Mouse (Mus musculus): ENCODE measurements around the gene Hist1h3b. TPM values are rescaled to one million over a fixed set of nuclear protein-coding genes. Genes with fewer than 3 reads are reported as not detected.
"Not testable (repeated sequence)": the region's sequence is repeated elsewhere in the genome, so short reads cannot be mapped to it uniquely, and the experiment has no call there.

Hist1h3b gene
- 2.7 and 3.7 TPM in 2 replicates for polyA plus RNA-seq (2014; fragmentation: Nextera tagmentation; extraction: Ambion mirVana)

GRCm38 (mm10) chr13:23752067-23752741 is at the start of gene Hist1h3b:
Hist1h3b (plus strand) TSS chr13:23752267.
- Histone ChIP-seq H3K27ac (ENCODE audit: low read depth, low read length) (peak within 1 kb of the TSS; percentile 95), H3K4me2 (peak within 1 kb of the TSS; percentile 66), H3K4me3 (ENCODE audit: low read depth, low read length) (peak within 1 kb of the TSS; percentile 43), H3K9ac (ENCODE audit: low read depth, low read length) (peak within 1 kb of the TSS; percentile 75)
- WGBS (ENCODE audit: insufficient replicate concordance) = 0% methylated on average over 17 of the region's 47 CpGs
- H3K27me3 ChIP-seq (ENCODE audit: control insufficient read depth, insufficient read depth, low read length); H3K36me3 ChIP-seq (ENCODE audit: control insufficient read depth, insufficient read depth, low read length); H3K4me1 ChIP-seq (ENCODE audit: control insufficient read depth, insufficient read depth, low read length); H3K9me3 ChIP-seq (replicated peaks; ENCODE audit: control insufficient read depth, low read length): not testable (repeated sequence)
- ATAC-seq (replicated peaks; ENCODE audit: insufficient number of reproducible peaks, low FRiP score, low TSS enrichment) = peak; percentile 83

GRCm38 (mm10) chr13:23702801-23703200 is 49.3 kb upstream of the Hist1h3b start:
- 68% methylated on average over 2 of the region's 2 CpGs for WGBS (ENCODE audit: insufficient replicate concordance)
- not testable (repeated sequence) for ATAC-seq (replicated peaks; ENCODE audit: insufficient number of reproducible peaks, low FRiP score, low TSS enrichment); H3K9ac ChIP-seq (ENCODE audit: low read depth, low read length)

GRCm38 (mm10) chr13:23705751-23706356 is 46.2 kb upstream of the Hist1h3b start:
- Histone ChIP-seq H3K27ac (ENCODE audit: low read depth, low read length) (no peak overlapping the region), H3K36me3 (ENCODE audit: control insufficient read depth, insufficient read depth, low read length) (no peaks in the 10 kb centered on the region), H3K4me3 (ENCODE audit: low read depth, low read length) (no peak overlapping the region), H3K4me2 (no peak overlapping the region), H3K27me3 (ENCODE audit: control insufficient read depth, insufficient read depth, low read length) (no peaks in the 10 kb centered on the region), H3K9ac (ENCODE audit: low read depth, low read length) (no peak overlapping the region), H3K4me1 (ENCODE audit: control insufficient read depth, insufficient read depth, low read length) (0 out of 2 replicates have a peak, but pooled peaks cover 8% of the 10 kb centered on the region), H3K9me3 (replicated peaks; ENCODE audit: control insufficient read depth, low read length) (no peaks in the 10 kb centered on the region)
- ATAC-seq (replicated peaks; ENCODE audit: insufficient number of reproducible peaks, low FRiP score, low TSS enrichment) = no peak
- WGBS (ENCODE audit: insufficient replicate concordance) = 76% methylated on average over 7 of the region's 7 CpGs

More at GRCm38 (mm10) chr13:23702801-23703200, 49.3 kb upstream of the Hist1h3b start:
- not testable (repeated sequence) for H3K4me2 ChIP-seq; H3K36me3 ChIP-seq (ENCODE audit: control insufficient read depth, insufficient read depth, low read length); H3K9me3 ChIP-seq (replicated peaks; ENCODE audit: control insufficient read depth, low read length); H3K4me3 ChIP-seq (ENCODE audit: low read depth, low read length); H3K27ac ChIP-seq (ENCODE audit: low read depth, low read length); H3K27me3 ChIP-seq (ENCODE audit: control insufficient read depth, insufficient read depth, low read length); H3K4me1 ChIP-seq (ENCODE audit: control insufficient read depth, insufficient read depth, low read length)

GRCm38 (mm10) chr13:23706771-23707170 is 45.3 kb upstream of the Hist1h3b start:
- no peak overlapping the region for H3K9ac ChIP-seq (ENCODE audit: low read depth, low read length)
- 89% methylated on average over 12 of the region's 12 CpGs for WGBS (ENCODE audit: insufficient replicate concordance)
- H3K4me3 ChIP-seq (ENCODE audit: low read depth, low read length) = no peak overlapping the region
- 0 out of 2 replicates have a peak, but pooled peaks cover 9% of the 10 kb centered on the region for H3K4me1 ChIP-seq (ENCODE audit: control insufficient read depth, insufficient read depth, low read length)
- H3K4me2 ChIP-seq = no peak overlapping the region
- no peak overlapping the region for H3K27ac ChIP-seq (ENCODE audit: low read depth, low read length)
- ATAC-seq (replicated peaks; ENCODE audit: insufficient number of reproducible peaks, low FRiP score, low TSS enrichment) = no peak
- no peaks in the 10 kb centered on the region for H3K27me3 ChIP-seq (ENCODE audit: control insufficient read depth, insufficient read depth, low read length)
- no peaks in the 10 kb centered on the region for H3K36me3 ChIP-seq (ENCODE audit: control insufficient read depth, insufficient read depth, low read length)
- no peaks in the 10 kb centered on the region for H3K9me3 ChIP-seq (replicated peaks; ENCODE audit: control insufficient read depth, low read length)

- Histone ChIP-seq H3K9me3 (replicated peaks; ENCODE audit: control insufficient read depth, low read length) (no peaks in the 10 kb centered on the region), H3K4me1 (ENCODE audit: control insufficient read depth, insufficient read depth, low read length) (0 out of 2 replicates have a peak, but pooled peaks cover 9% of the 10 kb centered on the region), H3K27me3 (ENCODE audit: control insufficient read depth, insufficient read depth, low read length) (no peaks in the 10 kb centered on the region), H3K4me2 (no peak overlapping the region), H3K27ac (ENCODE audit: low read depth, low read length) (0 out of 2 replicates have a peak overlapping the region, but pooled peaks have one; percentile 57), H3K4me3 (ENCODE audit: low read depth, low read length) (no peak overlapping the region), H3K9ac (ENCODE audit: low read depth, low read length) (no peak overlapping the region), H3K36me3 (ENCODE audit: control insufficient read depth, insufficient read depth, low read length) (no peaks in the 10 kb centered on the region)
- 78% methylated on average over 4 of the region's 4 CpGs for WGBS (ENCODE audit: insufficient replicate concordance)
- no peak for ATAC-seq (replicated peaks; ENCODE audit: insufficient number of reproducible peaks, low FRiP score, low TSS enrichment)
These were observed 44.0 kb upstream of the Hist1h3b start for GRCm38 (mm10) chr13:23708041-23708440.

GRCm38 (mm10) chr13:23708654-23709053 is 43.4 kb upstream of the Hist1h3b start:
- 0 out of 2 replicates have a peak, but pooled peaks cover 9% of the 10 kb centered on the region for H3K4me1 ChIP-seq (ENCODE audit: control insufficient read depth, insufficient read depth, low read length)
- H3K9ac ChIP-seq (ENCODE audit: low read depth, low read length) = no peak overlapping the region
- 49% methylated on average over 4 of the region's 4 CpGs for WGBS (ENCODE audit: insufficient replicate concordance)
- no peaks in the 10 kb centered on the region for H3K36me3 ChIP-seq (ENCODE audit: control insufficient read depth, insufficient read depth, low read length)
- no peak overlapping the region for H3K4me2 ChIP-seq
- H3K27me3 ChIP-seq (ENCODE audit: control insufficient read depth, insufficient read depth, low read length) = no peaks in the 10 kb centered on the region
- no peak for ATAC-seq (replicated peaks; ENCODE audit: insufficient number of reproducible peaks, low FRiP score, low TSS enrichment)
- H3K9me3 ChIP-seq (replicated peaks; ENCODE audit: control insufficient read depth, low read length) = no peaks in the 10 kb centered on the region
- no peak overlapping the region for H3K4me3 ChIP-seq (ENCODE audit: low read depth, low read length)
- H3K27ac ChIP-seq (ENCODE audit: low read depth, low read length) = peak overlapping the region; percentile 57; the same call in 1 of the 2 replicates

GRCm38 (mm10) chr13:23709714-23710373 is 42.2 kb upstream of the Hist1h3b start:
- WGBS (ENCODE audit: insufficient replicate concordance) = 35% methylated on average over 11 of the region's 15 CpGs
- H3K27me3 ChIP-seq (ENCODE audit: control insufficient read depth, insufficient read depth, low read length) = no peaks in the 10 kb centered on the region
- peak overlapping the region; percentile 71 for H3K4me2 ChIP-seq
- no peaks in the 10 kb centered on the region for H3K9me3 ChIP-seq (replicated peaks; ENCODE audit: control insufficient read depth, low read length)
- H3K4me3 ChIP-seq (ENCODE audit: low read depth, low read length) = peak overlapping the region; percentile 42
- H3K9ac ChIP-seq (ENCODE audit: low read depth, low read length) = peak overlapping the region; percentile 71
- H3K36me3 ChIP-seq (ENCODE audit: control insufficient read depth, insufficient read depth, low read length) = no peaks in the 10 kb centered on the region
- no peak overlapping the region for H3K27ac ChIP-seq (ENCODE audit: low read depth, low read length)
- H3K4me1 ChIP-seq (ENCODE audit: control insufficient read depth, insufficient read depth, low read length) = 0 out of 2 replicates have a peak, but pooled peaks cover 9% of the 10 kb centered on the region
- ATAC-seq (replicated peaks; ENCODE audit: insufficient number of reproducible peaks, low FRiP score, low TSS enrichment) = no peak

- Histone ChIP-seq H3K27ac (ENCODE audit: low read depth, low read length) (0 out of 2 replicates have a peak within 1 kb of the TSS, but pooled peaks have one; percentile 41), H3K4me2 (peak within 1 kb of the TSS; percentile 71), H3K36me3 (ENCODE audit: control insufficient read depth, insufficient read depth, low read length) (no peaks in the 10 kb centered on the region), H3K27me3 (ENCODE audit: control insufficient read depth, insufficient read depth, low read length) (no peaks in the 10 kb centered on the region), H3K9ac (ENCODE audit: low read depth, low read length) (peak within 1 kb of the TSS; percentile 71), H3K4me1 (ENCODE audit: control insufficient read depth, insufficient read depth, low read length) (0 out of 2 replicates have a peak, but pooled peaks cover 9% of the 10 kb centered on the region), H3K4me3 (ENCODE audit: low read depth, low read length) (peak within 1 kb of the TSS; percentile 42), H3K9me3 (replicated peaks; ENCODE audit: control insufficient read depth, low read length) (no peaks in the 10 kb centered on the region)
- no peak for ATAC-seq (replicated peaks; ENCODE audit: insufficient number of reproducible peaks, low FRiP score, low TSS enrichment)
- 3% methylated on average over 17 of the region's 17 CpGs for WGBS (ENCODE audit: insufficient replicate concordance)
These were observed 41.5 kb upstream of the Hist1h3b start, which contains the start of gene Hfe for GRCm38 (mm10) chr13:23710374-23711089. Hfe (minus strand) TSS chr13:23710854.

All from heart, embryonic 11.5 days (tissue).